Mouse (Mus musculus) cortical plate, adult 2 months (tissue): ENCODE results near the gene Itgav.

Source experiments
- CTCF ChIP-seq: fragments of 200-500 bp; IDR thresholded peaks from 2 replicates; pipeline ENCODE4 v1.5.1; 2011; ENCODE audit warnings: mild to moderate bottlenecking, control low read depth, low read length; ENCODE audit not compliant: insufficient read depth; ENCODE audit errors: extremely low read depth
- POLR2A ChIP-seq: fragments of 200-500 bp; IDR thresholded peaks from 2 replicates; pipeline ENCODE4 v1.6.1; 2011; ENCODE audit warnings: mild to moderate bottlenecking, low read length, control low read depth; ENCODE audit not compliant: insufficient read depth; ENCODE audit errors: extremely low read depth

DNA sequence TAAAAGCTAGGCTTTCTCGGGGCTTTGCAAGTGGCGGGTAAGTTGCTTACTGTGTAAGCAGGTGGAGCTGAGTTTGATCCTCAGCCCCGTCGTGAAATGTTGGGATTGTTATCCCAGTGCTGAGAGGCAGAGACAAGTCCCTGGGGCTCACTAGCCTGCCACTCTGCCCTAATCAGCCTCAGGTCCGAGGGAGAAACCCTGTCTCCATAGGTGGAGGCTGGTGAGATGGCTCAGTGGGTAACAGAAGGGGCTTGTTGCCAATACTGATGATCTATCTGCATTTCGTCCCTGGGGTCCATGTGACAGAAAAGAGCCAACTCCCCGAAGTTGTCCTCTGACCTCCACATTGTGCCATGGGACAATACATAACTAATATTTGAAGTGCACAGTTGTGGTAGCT is 49.8 kb upstream of the Itgav start:
- no peak for TF ChIP-seq CTCF
- no peak for TF ChIP-seq POLR2A
